Mouse (Mus musculus) cortical plate, adult 2 months (tissue): ENCODE data around the gene Sash3.

Source experiments
- CTCF ChIP-seq: fragments of 200-500 bp; IDR thresholded peaks from 2 replicates; pipeline ENCODE4 v1.5.1; 2011; ENCODE audit warnings: mild to moderate bottlenecking, control low read depth, low read length; ENCODE audit not compliant: insufficient read depth; ENCODE audit errors: extremely low read depth
- POLR2A ChIP-seq: fragments of 200-500 bp; IDR thresholded peaks from 2 replicates; pipeline ENCODE4 v1.6.1; 2011; ENCODE audit warnings: mild to moderate bottlenecking, low read length, control low read depth; ENCODE audit not compliant: insufficient read depth; ENCODE audit errors: extremely low read depth

- TF ChIP-seq CTCF (no peak), POLR2A (no peak)
Observed at GRCm38 (mm10) chrX:48108394-48109315, 37.6 kb upstream of the Sash3 start, which contains the start of gene Xpnpep2.
